Mouse (Mus musculus) adrenal gland, adult 2 months (tissue): ENCODE data around the gene Ucn. TPM values are rescaled to one million over a fixed set of nuclear protein-coding genes. Genes with fewer than 3 reads are reported as not detected.
A peak's percentile ranks its signal among the peaks of the same experiment; 100 is the strongest.

Experiments
- DNase-seq: peaks from one replicate; pipeline ENCODE4 v3.0.0; 2021
- long read RNA-seq: library from polyadenylated mRNA; stranded (forward); transcript quantifications from one replicate; pipeline ENCODE4 v2.0.0, GENCODE M21; 2021
- polyA plus RNA-seq: library from polyadenylated mRNA; depleted of rRNA; stranded (reverse); fragments of >200 nt; gene quantifications from 2 replicates; pipeline ENCODE4 v1.2.3, GENCODE M21; 2012; rRNA removed
- total RNA-seq, 2 experiments: library from RNA; stranded (reverse); gene quantifications; 2 replicates each; pipeline ENCODE4 v1.2.3; 2021

Gene Ucn
- total RNA-seq (not detected), polyA plus RNA-seq (not detected in 2 replicates)
- long read RNA-seq, result 0 reads

DNA sequence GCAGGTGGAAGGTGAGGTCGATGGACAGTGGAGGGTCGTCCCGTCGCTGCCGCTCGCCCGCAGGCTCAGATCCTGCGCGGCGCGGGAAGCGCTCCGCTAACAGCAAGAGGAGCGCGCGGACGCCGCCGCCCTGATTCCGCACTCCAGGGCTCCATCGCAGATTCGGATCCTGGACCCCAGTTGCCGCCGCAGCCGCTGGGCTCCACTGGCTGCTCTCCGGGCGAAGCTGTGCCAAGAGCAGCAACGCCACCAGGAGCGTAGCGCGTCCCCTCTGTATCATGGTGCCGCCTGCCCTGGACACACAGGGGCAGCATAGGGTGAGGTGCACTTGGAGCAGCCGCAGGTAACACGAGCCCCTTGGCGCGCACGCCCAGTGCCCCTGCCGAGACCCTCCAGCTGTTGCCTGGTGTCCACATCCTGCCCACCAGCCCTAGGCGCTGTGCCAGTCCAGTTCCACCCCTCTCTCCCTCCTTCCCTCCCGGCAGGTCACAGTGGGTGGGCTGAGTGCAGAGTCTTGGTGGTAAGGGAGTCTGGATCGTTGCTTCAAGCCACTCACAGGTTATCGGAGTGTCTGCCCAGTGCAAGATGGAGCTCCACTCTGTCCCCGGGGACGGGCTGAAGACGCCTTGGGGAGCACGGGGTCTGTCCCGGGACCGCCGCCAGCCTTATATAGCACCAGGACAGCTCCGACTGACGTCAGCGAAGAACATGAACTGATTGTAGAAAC lies at the start of gene Ucn:
TSS of gene Ucn (minus strand) at position 589 of the 727 bp plus-strand sequence.
- no peak for DNase-seq

DNA sequence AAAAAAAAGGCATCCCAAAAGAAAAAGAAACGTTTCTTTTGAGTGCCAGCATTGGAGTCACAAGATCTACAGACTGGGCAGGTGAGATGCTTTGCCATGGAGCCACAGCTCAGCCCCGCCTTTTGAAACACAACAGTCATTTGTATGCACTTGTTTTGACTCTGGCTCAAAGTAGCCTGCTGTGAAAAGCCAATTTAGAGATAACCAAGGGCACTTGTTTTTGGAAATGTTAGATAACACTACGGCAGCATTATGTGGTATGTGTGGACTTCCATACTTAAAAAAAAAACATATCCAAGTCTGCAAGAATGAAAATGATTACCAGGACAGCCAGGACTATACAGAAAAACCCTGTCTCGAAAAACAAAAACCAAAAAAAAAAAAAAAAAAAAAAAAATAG lies 45.0 kb upstream of the Ucn start:
- DNase-seq, result no peak

DNA sequence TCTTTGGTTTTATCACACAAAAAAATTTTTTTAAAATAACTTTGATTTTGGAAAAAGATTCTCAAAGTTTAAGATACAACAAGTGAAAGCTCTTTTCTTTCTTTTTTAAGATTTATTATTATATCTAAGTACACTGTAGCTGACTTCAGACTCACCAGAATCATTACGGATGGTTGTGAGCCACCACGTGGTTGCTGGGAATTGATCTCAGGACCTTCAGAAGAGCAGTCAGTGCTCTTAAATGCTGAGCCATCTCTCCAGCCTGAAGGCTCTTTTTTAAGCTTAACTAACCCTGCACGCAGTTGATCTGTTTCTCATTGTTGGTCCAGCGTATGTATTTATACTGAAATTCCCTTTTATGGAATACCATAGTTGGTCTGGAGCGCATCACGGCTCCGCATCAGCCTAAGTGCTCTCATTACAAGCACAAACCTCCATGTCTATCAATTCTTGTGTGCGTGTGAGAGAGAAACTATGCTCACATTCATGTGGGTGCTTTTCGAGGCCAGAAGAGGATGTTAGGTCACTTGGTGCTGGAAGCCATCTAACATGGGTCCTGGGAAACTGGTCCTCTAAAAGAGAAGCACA lies 42.6 kb upstream of the Ucn start:
- no peak for DNase-seq

DNA sequence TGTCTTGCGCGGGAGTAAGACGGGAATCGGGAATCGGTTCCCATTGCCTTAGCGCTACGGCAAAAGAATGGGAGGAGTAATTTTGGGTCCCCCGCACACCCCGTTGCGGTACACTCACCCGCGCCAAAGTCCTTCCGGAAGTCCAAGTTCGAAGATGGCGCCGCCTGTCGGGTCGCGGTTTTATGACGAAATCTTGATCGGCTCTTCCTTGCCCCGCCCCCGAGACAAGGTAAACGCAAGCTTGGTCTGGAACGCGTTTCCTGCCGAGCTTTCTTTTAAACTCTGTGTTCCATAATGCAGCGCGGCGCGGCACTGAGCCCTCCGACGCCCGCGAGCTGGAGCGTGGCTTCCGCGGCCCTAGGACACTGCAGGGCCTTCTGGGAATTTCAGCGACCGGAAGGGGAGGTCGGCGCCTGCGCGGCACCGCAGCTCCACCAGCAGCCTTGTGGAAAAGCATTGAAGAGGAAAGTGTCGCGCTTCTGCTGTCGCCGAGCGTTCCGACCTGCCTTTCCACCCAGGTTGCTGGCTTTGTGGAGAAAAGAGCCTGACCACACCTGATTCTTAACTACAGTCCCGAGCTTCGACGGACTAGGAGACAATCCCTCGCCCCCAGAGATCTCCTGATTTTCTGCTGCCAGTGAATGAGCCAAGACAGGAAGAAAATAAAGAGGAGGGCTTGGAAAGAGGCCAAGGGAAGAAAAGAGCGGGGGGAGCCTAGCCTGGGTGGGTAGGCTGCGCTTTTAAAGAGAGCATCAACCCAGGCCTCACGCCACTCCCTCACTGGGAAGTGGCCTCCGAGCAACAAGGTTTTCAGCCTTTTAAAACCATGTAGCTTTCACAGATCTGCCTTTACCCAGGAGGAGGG lies 41.4 kb upstream of the Ucn start, which contains the start of the genes Gm29609 and Gtf3c2:
TSS of gene Gm29609 (minus strand) at position 146 of the 865 bp plus-strand sequence.
TSS of gene Gtf3c2 (minus strand) at position 379 of the 865 bp plus-strand sequence.
- DNase-seq, result peak; percentile 95

- no peak for DNase-seq
Observed at GRCm38 (mm10) chr5:31179301-31179765, 40.7 kb upstream of the Ucn start.

GRCm38 (mm10) chr5:31168630-31169029 lies 30.0 kb upstream of the Ucn start:
- DNase-seq, result no peak

GRCm38 (mm10) chr5:31164878-31165277 lies 26.2 kb upstream of the Ucn start:
- DNase-seq, result no peak

DNA sequence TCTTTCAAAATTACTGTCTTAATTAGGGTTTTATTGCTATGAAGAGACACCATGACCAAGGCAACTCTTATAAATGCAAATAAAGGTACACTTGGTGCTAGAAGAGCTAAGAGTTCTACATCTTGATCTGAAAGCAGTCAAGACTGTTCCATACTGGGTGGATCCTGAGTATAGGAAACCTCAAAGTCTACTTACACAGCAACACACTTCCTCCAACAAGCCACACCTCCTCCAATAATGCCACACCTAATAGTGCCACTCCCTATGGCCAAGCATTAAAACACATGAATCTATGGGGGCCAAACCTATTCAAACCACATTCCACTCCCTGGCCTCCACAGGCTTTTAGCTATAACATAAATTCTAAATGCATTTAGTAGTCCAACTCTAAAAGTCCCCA lies 23.8 kb upstream of the Ucn start:
- DNase-seq, result no peak

- DNase-seq, result peak; percentile 88
Observed at GRCm38 (mm10) chr5:31154152-31154553, 15.5 kb upstream of the Ucn start, which contains the start of gene Mpv17. Mpv17 (minus strand) TSS chr5:31154251.

- no peak for DNase-seq
Observed at GRCm38 (mm10) chr5:31153516-31154151, 15.0 kb upstream of the Ucn start.

GRCm38 (mm10) chr5:31151746-31152145 lies 13.1 kb upstream of the Ucn start:
- DNase-seq, result peak; percentile 65

DNA sequence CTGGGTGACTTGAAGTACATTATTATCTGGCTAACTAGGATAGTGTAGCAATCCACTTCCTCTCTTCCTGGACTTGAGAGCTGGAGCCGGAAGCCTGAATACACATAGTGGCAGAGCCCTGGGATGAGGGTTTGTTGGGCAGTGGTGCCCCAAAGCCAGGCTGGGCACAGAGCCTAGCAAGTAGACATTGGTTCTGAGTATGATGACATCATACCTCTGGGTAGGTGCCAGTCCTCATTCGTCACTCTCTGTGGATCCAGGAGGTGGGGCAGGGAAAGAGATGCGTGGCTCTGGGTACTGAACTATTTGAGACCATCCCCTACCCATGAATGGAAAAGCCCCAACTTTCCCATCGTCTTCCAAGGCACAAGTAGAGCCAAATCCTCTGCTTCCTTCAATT lies 11.2 kb upstream of the Ucn start:
- peak; percentile 75 for DNase-seq

GRCm38 (mm10) chr5:31138968-31139425 lies 368 bp upstream of the Ucn start:
- DNase-seq, result peak; percentile 20

GRCm38 (mm10) chr5:31137658-31138057 lies 971 bp downstream of the Ucn start:
- no peak for DNase-seq

GRCm38 (mm10) chr5:31136730-31137424 lies 1.8 kb downstream of the Ucn start:
- no peak for DNase-seq

DNA sequence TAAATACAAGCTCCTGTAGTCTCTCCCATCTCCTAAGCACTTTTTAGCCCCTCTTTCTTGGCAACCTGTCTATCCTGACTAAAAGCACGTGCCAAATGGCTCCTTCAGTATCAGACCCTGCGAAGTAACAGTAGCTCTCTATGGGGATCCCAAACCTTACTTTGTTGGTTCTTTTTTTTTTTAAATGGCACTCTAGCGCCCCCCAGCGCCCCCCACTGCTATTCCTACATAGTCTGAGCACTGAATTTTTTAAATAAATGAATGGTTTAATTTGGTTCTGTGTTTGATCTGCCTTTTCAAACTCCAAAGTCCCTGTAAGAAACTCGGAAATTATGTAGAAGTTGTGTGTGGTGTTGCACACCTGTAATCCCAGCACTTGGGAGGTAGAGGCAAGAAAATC lies 12.6 kb downstream of the Ucn start:
- no peak for DNase-seq

DNA sequence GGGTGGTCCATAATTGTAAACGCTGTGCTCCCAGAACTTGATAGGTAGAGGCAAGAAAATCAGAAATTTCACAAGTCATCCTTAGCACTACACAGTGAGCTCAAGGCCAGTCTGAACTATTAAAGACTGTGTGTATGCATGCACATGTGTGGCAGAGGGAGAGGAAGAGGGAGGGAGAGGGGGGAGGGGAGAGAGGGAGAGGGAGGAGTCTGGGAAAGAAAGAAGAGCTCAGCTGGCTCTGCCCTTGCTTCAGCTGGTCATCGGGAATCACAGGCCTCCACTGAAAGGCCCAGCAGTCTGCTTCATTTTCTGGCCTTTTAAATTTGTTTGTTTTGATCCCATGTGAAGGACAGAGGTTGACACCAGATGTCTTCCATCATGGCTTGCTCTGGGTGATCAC lies 15.1 kb downstream of the Ucn start:
- no peak for DNase-seq

DNA sequence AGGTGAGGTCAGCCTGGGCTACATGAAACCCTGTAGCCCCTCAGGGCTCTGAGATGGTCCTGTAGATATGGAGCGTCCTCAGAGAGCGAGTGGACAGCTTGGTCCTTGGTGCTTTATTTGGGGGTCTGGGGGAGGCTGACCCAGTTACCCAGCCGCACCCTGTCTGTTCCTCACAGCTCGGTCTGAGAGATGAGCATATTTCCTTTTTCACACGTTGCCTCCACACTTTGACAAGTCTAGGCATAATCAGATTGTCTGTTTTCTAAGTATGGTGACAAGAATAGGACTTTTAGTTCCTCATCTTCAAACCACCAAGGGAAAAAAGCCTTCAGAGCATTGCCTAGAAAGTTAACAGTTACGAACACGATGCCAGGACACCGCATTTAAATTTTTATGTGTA lies 17.5 kb downstream of the Ucn start:
- no peak for DNase-seq

DNA sequence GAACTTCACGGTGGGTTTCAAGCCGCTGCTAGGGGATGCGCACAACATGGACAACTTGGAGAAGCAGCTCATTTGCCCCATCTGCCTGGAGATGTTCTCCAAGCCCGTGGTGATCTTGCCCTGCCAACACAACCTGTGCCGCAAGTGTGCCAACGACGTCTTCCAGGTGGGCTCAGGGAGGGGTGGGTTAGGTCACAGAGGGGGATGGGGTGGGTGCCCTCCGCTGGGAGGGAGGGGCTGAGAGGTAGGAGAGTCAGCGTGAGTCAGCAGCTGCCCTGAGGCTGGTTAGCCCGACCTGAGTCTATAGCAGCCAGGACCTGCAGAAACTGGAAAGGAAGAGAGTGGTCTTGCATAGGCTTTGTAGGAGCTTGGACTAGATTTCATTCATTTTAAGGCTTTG lies 21.7 kb downstream of the Ucn start:
- no peak for DNase-seq

- no peak for DNase-seq
Observed at GRCm38 (mm10) chr5:31116354-31116753, 22.3 kb downstream of the Ucn start, which contains the start of gene Trim54. Trim54 (plus strand) TSS chr5:31116712.

DNA sequence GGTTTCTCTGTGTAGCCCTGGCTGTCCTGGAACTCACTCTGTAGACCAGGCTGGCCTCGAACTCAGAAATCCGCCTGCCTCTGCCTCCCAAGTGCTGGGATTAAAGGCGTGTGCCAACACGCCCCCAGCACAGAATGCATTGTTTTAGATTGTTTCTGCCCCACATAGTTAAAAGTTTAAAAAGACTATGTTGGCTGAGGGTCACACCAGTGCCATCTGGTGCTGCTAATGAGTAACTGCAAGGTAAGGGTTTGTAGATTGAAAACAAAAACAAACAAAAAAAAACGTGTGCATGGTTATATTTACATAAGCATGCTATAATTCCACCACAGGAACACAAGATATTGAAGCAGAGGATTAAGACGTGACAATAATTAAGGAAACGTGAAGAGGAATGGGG lies 27.8 kb downstream of the Ucn start:
- no peak for DNase-seq
